Mouse (Mus musculus): Measurements from ENCODE around the gene Cfap73. TPM values are rescaled to one million over a fixed set of nuclear protein-coding genes. Genes with fewer than 3 reads are reported as not detected.

The Cfap73 gene
- polyA plus RNA-seq, 1 experiment from 2014 or later, result not detected

DNA sequence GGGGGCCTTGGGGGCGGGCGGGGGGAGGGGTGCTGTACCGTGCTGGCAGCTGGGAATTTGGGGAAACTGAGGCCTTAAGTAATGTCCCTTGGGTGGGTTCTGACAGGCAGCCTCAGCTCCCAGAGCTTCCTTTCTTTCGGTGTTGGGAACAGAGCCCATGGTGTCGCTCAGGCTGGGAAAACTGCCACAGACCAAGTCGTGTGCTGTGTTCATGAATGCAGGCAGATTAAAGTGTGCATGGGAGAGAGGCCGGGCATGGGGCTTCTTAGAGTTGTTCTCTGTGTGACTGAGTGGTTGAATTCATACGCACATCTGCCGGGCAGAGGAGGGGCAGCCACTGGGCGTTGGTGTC lies 12.2 kb downstream of the Cfap73 start:
- Histone ChIP-seq H3K4me3 (ENCODE audit: low read depth, low read length) (no peak overlapping the region), H3K4me1 (ENCODE audit: insufficient read depth) (no peaks in the 10 kb centered on the region), H3K9me3 (ENCODE audit: low read depth, low read length) (no peaks in the 10 kb centered on the region), H3K36me3 (ENCODE audit: insufficient read depth) (peaks cover 98% of the 10 kb centered on the region), H3K9ac (no peak overlapping the region), H3K27ac (ENCODE audit: low read depth) (no peak overlapping the region), H3K4me2 (no peak overlapping the region), H3K27me3 (ENCODE audit: insufficient read depth, low read length) (no peaks in the 10 kb centered on the region)
- no peak for ATAC-seq (ENCODE audit: insufficient read depth)
- no peak for TF ChIP-seq CTCF (IDR thresholded peaks at IDR 0.05; ENCODE audit: low read depth)
- 87% methylated on average over 10 of the region's 10 CpGs for WGBS
- no peak for DNase-seq

GRCm38 (mm10) chr5:120621078-120621765 lies 12.8 kb downstream of the Cfap73 start:
- H3K27ac ChIP-seq (ENCODE audit: low read depth), result no peak overlapping the region
- no peak for TF ChIP-seq CTCF (IDR thresholded peaks at IDR 0.05; ENCODE audit: low read depth)
- DNase-seq (no peak), ATAC-seq (ENCODE audit: insufficient read depth) (no peak)
- H3K4me2 ChIP-seq, result no peak overlapping the region
- no peak overlapping the region for H3K4me3 ChIP-seq (ENCODE audit: low read depth, low read length)
- no peaks in the 10 kb centered on the region for H3K4me1 ChIP-seq (ENCODE audit: insufficient read depth)
- no peaks in the 10 kb centered on the region for H3K9me3 ChIP-seq (ENCODE audit: low read depth, low read length)
- WGBS, result 89% methylated on average over 23 of the region's 23 CpGs
- H3K27me3 ChIP-seq (ENCODE audit: insufficient read depth, low read length), result no peaks in the 10 kb centered on the region
- no peak overlapping the region for H3K9ac ChIP-seq
- H3K36me3 ChIP-seq (ENCODE audit: insufficient read depth), result peaks cover 93% of the 10 kb centered on the region

GRCm38 (mm10) chr5:120620375-120621077 lies 13.5 kb downstream of the Cfap73 start:
- H3K9ac ChIP-seq, result no peak overlapping the region
- no peaks in the 10 kb centered on the region for H3K27me3 ChIP-seq (ENCODE audit: insufficient read depth, low read length)
- peak; percentile 97 for TF ChIP-seq CTCF (IDR thresholded peaks at IDR 0.05; ENCODE audit: low read depth)
- WGBS, result 70% methylated on average over 18 of the region's 18 CpGs
- no peak for ATAC-seq (ENCODE audit: insufficient read depth)
- H3K27ac ChIP-seq (ENCODE audit: low read depth), result no peak overlapping the region
- no peak overlapping the region for H3K4me3 ChIP-seq (ENCODE audit: low read depth, low read length)
- peak; percentile 89 for DNase-seq
- H3K4me1 ChIP-seq (ENCODE audit: insufficient read depth), result no peaks in the 10 kb centered on the region
- no peaks in the 10 kb centered on the region; the same call in 1 of the 2 replicates for H3K9me3 ChIP-seq (ENCODE audit: low read depth, low read length)
- H3K36me3 ChIP-seq (ENCODE audit: insufficient read depth), result peaks cover 86% of the 10 kb centered on the region
- no peak overlapping the region for H3K4me2 ChIP-seq

GRCm38 (mm10) chr5:120619201-120619600 lies 14.8 kb downstream of the Cfap73 start:
- WGBS, result 12% methylated on average over 5 of the region's 5 CpGs
- Histone ChIP-seq H3K36me3 (ENCODE audit: insufficient read depth) (peaks cover 74% of the 10 kb centered on the region), H3K4me3 (ENCODE audit: low read depth, low read length) (no peak overlapping the region), H3K9me3 (ENCODE audit: low read depth, low read length) (no peaks in the 10 kb centered on the region; the same call in 1 of the 2 replicates), H3K27me3 (ENCODE audit: insufficient read depth, low read length) (no peaks in the 10 kb centered on the region), H3K4me2 (no peak overlapping the region), H3K4me1 (ENCODE audit: insufficient read depth) (no peaks in the 10 kb centered on the region), H3K27ac (ENCODE audit: low read depth) (no peak overlapping the region), H3K9ac (no peak overlapping the region)
- DNase-seq (peak; percentile 76), ATAC-seq (ENCODE audit: insufficient read depth) (no peak)
- peak; percentile 89 for TF ChIP-seq CTCF (IDR thresholded peaks at IDR 0.05; ENCODE audit: low read depth)

DNA sequence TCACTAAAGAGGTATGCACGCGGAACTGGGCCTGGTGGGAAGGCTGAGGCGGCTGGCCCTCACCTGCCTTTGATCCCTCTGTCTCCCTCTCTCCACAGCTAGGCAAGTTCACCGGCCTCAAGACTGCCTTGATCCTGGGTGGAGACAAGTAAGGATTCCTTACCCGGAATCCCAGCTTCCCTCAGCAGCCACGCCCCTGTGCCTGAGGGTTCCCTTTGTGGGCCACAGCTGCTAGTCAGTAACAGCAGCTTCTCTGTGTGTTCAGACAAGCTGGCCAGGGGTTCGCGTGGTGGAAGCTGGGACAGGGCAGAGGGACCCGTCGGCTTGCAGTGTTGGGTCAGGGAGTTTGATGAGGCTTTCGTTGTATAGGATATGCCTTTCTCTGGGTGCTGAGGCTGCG lies 15.3 kb downstream of the Cfap73 start:
- ATAC-seq (ENCODE audit: insufficient read depth) (no peak), DNase-seq (no peak)
- H3K4me1 ChIP-seq (ENCODE audit: insufficient read depth), result no peaks in the 10 kb centered on the region
- no peak overlapping the region for H3K27ac ChIP-seq (ENCODE audit: low read depth)
- H3K9ac ChIP-seq, result no peak overlapping the region
- no peak overlapping the region for H3K4me2 ChIP-seq
- TF ChIP-seq CTCF (IDR thresholded peaks at IDR 0.05; ENCODE audit: low read depth), result no peak
- H3K4me3 ChIP-seq (ENCODE audit: low read depth, low read length), result no peak overlapping the region
- 89% methylated on average over 12 of the region's 12 CpGs for WGBS
- H3K36me3 ChIP-seq (ENCODE audit: insufficient read depth), result peaks cover 70% of the 10 kb centered on the region
- H3K9me3 ChIP-seq (ENCODE audit: low read depth, low read length), result no peaks in the 10 kb centered on the region; the same call in 1 of the 2 replicates
- H3K27me3 ChIP-seq (ENCODE audit: insufficient read depth, low read length), result no peaks in the 10 kb centered on the region

- Histone ChIP-seq H3K36me3 (ENCODE audit: insufficient read depth) (peaks cover 41% of the 10 kb centered on the region), H3K9ac (no peak overlapping the region), H3K27ac (ENCODE audit: low read depth) (no peak overlapping the region), H3K4me2 (no peak overlapping the region), H3K4me1 (ENCODE audit: insufficient read depth) (peaks cover 3% of the 10 kb centered on the region), H3K4me3 (ENCODE audit: low read depth, low read length) (no peak overlapping the region), H3K9me3 (ENCODE audit: low read depth, low read length) (no peaks in the 10 kb centered on the region; the same call in 1 of the 2 replicates), H3K27me3 (ENCODE audit: insufficient read depth, low read length) (no peaks in the 10 kb centered on the region)
- ATAC-seq (ENCODE audit: insufficient read depth), result no peak
- TF ChIP-seq CTCF (IDR thresholded peaks at IDR 0.05; ENCODE audit: low read depth), result peak; percentile 67
- DNase-seq, result peak; percentile 59
- 91% methylated on average over 4 of the region's 4 CpGs for WGBS
Measured at GRCm38 (mm10) chr5:120615903-120616302, 18.1 kb downstream of the Cfap73 start.
